Mouse (Mus musculus): ENCODE data around the gene Gm49336.

DNA sequence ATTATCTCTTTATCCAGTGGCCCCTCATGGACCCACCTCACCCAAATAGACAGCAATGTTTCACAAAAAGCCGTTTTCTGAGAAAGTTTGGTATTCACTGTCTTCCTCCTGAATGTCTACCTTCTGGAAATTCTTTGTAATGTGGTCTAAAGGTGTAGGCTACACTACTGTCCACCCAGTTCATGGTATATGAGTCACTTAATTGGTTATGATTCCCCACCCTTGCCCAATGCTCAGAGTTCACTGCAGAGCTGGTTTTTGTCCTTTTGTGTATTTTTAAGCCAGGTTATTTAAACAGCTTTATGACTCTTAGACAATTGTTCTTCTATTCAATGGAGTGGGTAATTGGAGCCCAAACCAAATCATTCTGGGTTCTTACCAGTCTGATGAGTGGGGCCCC lies 35.2 kb downstream of the Gm49336 start:
- TF ChIP-seq POLR2A (IDR thresholded peaks at IDR 0.05; ENCODE audit: borderline replicate concordance, low read depth, low read length) (no peak), CTCF (IDR thresholded peaks at IDR 0.05; ENCODE audit: low read depth, low read length) (no peak)

Measured in bone marrow macrophage, adult 2 months (primary cell).